Mouse (Mus musculus): ENCODE measurements at regions not wholly inside any gene's neighbourhood (a gene's known extent, or its start where the extent isn't known, plus 50 kb on each side); places are given as distances from the start of the nearest gene placed in this dataset.

- DNase-seq, result no peak
Measured at GRCm38 (mm10) chr5:101120509-101121201, 275.1 kb downstream of the Gpat3 start.

DNA sequence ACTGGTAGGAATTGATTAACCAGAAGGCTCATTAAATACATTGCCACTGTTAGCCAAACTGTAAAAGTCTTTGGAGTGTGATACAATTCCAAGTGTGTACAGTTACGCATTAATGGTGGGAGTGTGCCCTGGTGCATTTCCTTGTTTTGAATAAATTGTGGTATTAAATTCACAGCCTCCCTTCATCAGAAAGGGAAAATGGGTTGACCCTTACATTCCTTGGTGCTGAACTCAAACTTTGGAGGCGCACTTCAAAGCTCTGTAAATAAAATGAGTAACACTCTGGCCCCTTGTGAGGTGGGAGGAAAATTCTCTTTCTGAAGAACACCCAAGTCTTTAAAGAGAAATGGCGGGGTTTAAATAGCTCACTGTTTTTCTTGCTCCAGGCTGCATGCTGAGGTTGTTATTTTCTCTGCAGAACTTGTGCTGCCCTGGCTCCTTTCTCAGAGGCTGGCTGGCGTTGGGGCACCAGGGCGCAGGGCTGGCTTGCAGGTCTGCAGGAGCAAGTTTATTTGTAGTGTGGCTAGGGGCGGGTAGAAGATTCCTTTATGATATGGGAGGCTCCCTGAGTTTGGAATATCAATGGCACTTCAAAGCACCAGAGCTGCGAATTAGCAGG is 266.7 kb downstream of the Gpat3 start:
- DNase-seq, result peak; percentile 41

- DNase-seq, result no peak
Measured at GRCm38 (mm10) chr5:101111619-101112018, 266.1 kb downstream of the Gpat3 start.

DNA sequence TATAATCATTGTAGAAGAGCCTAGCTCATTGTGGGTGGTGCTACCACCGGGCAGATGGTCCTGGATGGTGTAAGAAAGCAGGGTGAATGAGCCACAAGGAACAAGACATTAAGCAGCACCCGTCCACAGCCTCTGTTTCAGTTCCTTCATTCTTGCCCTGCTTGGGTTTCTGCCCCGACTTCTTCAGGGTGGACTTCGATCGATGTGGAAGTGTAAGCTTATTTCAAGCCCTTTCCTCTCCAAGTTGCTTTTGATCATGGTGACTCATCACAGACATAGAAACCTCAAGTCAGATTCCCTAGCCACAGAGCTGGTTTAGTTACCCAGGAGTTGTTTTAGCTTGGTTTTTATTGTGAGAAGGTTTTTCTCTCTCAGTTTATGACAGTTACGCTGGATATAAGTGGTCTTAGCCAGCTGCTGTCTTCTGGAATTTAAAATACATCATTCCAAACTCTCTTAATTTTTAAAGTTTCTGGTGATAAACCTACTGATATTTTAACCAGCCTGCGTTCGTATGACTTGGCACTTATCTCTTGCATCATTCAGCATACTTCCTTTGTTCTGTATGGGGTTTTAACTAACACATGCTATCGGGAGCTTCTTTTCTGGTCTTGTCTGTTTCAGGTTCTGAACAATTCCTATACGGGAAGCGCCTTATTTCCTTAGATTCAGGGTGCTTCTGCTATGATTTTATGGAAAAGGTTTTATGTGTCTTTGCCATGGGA is 255.6 kb downstream of the Gpat3 start:
- no peak for DNase-seq

DNA sequence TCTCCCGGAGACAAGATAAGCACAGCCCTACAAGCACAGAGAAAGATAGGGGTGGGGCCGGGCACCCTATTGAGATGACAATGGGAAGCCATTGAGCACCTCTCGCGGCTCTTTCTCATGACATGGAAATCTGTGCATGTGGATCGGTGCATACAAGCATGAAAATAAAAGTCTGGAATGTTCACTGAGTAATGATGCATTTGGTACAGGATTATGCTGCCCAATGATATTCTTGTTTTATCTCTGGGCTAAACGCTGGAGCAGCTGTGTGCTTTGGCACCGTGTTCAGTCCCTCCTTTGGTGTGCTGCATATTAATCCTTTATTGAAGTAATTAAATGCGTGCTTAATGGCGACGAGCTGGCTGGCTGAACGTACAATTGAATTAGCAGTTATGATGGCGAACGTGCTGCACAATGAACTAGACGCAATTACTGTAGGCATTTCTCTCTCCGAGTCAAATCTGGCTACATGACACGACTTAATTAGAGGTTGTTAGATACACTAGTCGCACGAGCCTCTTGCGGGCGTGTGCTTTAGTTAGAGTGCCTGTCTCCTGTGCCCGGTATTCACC is 245.6 kb downstream of the Gpat3 start:
- no peak for DNase-seq

DNA sequence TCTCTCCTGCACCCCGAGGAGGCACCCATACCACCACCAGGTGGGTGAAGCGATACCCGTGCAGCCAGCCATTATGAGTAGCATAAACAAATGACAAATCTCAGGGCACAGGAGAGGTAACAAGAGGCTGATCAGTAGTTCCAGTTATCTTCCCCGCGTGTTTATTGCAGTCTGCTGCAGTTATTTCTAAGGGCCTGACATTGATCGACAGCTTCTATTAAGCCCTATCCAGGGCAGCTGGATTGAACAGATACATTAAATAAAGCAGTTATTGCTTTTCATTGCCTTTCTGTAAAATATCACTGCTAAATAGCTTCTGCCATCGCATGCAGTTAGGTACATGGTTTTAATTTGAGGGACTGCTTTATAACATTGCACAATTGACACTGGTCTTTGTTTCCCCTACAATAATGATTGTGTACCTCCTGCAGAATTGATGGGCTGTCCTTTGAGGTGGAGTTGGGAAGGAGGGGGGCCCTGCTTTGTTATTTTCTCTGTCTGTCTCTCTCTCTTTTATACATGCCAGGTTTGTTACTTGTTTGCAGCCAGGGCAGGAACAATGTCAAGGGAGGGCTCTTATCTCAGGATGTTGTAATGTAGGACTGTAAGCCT is 245.0 kb downstream of the Gpat3 start:
- no peak for DNase-seq

- no peak for DNase-seq
Measured at GRCm38 (mm10) chr5:101085199-101085598, 239.7 kb downstream of the Gpat3 start.

- no peak for DNase-seq
Measured at GRCm38 (mm10) chr5:101082611-101083010, 237.1 kb downstream of the Gpat3 start.

- no peak for DNase-seq
Measured at GRCm38 (mm10) chr5:101064308-101064707, 218.8 kb downstream of the Gpat3 start.

DNA sequence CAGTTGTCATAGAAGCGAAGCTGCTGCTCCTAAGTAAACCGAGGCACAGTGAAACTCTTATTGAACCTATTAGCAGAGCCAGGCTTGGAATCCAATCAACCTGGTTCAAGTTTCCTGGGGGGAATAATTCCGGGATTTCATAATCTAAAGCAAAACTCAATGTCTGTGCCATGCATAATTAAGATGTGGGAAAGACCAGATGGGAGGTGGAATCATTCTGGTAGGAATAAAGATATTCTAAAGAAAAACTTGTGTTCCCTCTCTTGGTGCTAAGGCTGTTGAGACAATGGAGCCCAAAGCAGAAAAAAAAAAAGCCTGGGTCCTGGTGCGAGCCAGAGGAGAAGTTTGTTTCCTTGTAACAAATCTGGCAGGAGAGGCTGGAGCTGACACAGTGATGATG is 217.7 kb downstream of the Gpat3 start:
- no peak for DNase-seq

- no peak for DNase-seq
Measured at GRCm38 (mm10) chr5:101051591-101051990, 206.1 kb downstream of the Gpat3 start.

- no peak for DNase-seq
Measured at GRCm38 (mm10) chr5:101040488-101040887, 195.0 kb downstream of the Gpat3 start.

DNA sequence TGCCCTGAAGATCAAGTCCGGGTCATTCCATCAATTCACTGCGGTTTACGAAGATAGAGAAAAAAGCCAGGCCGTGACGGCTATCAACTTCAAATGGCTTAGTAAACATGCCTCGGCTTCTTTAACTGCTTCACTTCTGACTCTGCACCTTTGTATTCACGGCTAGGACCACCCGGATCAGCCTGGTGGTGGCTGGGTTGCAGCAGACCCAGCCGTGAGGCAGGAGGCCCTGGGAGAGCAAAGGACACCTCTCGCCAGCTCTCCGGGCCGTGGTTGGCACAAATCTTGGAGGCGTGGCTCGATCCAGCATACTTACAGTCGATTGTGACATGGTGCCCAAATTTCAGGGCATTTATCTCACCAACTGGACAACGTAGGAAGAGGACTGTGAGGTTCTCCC is 187.5 kb downstream of the Gpat3 start:
- no peak for DNase-seq

- DNase-seq, result no peak
Measured at GRCm38 (mm10) chr5:101032147-101032900, 186.8 kb downstream of the Gpat3 start.

GRCm38 (mm10) chr5:101024796-101025195 is 179.3 kb downstream of the Gpat3 start:
- DNase-seq, result no peak

- DNase-seq, result no peak
Measured at GRCm38 (mm10) chr5:101023784-101024183, 178.3 kb downstream of the Gpat3 start.

DNA sequence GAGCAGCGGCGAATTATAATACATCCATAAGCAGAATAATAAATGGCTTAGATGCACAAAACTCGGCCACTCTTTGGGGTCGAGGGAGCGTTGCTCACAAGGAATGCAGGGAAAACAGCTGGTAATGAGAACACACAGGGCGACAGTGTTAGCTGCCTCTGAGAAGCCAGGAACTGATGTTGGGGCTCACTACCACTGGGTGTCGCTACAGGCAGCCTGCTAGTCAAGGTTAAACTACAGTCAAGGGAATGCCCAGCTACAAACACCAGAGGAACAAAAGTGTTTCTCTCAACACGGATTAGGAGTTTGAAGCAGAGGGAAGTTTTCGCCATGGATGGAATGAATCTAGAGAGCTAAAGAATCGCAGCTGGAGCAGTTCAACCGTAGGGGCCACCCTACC is 175.3 kb downstream of the Gpat3 start:
- DNase-seq, result peak; percentile 87

DNA sequence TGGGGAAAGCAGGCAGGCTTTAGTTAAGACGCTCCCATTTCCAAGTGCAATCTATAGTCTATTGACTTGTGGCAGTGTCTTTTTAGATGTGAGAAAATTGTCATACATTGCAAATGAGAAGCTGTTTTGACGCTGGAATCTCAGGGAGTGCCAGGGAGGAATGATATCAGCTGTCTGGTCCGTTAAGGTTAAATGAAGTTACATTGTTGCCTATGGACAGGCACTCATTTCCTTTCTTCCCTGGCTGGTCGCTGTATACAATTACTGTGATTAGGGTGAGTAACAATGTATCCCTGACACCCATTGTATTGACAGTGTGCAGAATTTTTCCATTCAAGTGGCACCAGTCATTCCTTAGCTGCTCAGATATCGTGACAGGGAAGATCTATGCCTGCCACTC is 168.3 kb downstream of the Gpat3 start:
- DNase-seq, result no peak

- DNase-seq, result no peak
Measured at GRCm38 (mm10) chr5:101005216-101005615, 159.7 kb downstream of the Gpat3 start.

GRCm38 (mm10) chr5:101000436-101000835 is 154.9 kb downstream of the Gpat3 start:
- DNase-seq, result no peak

DNA sequence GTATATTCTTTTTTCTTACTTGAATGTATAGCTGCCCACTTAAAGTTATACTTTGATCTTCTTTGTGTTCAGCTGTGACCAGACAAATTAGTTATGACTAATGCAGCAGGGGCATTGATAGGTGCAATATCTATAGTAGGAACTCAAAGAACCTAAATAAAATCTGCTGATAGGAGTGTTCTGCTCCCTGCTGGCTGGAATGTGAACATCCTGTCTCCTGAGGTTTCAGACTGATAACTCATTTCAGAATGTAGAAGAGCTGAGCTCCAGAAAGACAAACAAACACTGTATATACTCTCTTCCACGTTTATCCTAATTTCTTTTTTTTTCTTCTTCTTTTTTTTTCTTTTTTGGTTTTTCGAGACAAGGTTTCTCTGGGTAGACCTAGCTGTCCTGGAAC is 146.9 kb downstream of the Gpat3 start:
- no peak for DNase-seq

DNA sequence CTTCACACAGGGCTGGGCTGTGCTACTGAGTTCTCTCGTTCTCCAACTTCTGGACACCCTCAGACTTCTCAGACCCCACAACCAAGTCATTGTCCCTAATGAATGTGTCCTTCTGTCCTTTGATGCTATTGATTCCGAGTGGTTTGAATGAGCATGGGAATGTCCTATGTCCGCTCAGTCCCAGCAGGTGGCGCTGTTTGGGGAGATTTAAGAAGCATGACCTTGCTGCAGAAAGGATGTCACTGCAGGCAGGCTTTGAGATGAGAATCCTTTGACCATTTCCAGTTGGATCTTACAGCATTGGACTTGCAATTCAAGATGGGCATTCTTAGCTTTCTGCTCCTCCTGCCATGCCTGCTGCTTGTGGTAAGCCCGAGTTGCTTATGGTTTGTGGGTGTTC is 146.1 kb downstream of the Gpat3 start:
- peak; percentile 80 for DNase-seq

DNA sequence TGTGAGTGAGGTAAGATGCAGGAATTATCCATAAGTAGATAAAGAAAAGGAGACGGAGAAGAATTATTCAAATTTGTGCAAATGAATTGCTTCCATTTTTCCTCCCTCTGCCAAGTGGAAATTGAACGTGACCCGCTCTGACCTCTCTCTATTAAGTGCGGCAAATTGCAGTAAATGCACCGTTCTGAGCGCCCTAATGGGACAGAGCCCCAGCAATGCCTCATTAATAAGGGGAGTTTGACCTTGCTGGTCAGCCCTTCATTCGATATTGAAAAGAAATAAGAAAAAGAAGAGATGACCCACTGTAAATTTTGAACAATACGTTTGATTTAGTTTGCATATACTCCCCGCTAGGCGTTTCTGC is 137.0 kb downstream of the Gpat3 start:
- DNase-seq, result peak; percentile 27
